Mouse (Mus musculus) CH12.LX (cell line): Measurements from ENCODE around the gene Fam219a.
A peak's percentile ranks its signal among the peaks of the same experiment; 100 is the strongest.

Experiments
- BHLHE40 ChIP-seq: IDR thresholded peaks from 2 replicates; pipeline ENCODE4 v1.6.1; 2011; ENCODE audit warnings: mild to moderate bottlenecking, low read depth, low read length, improper control_type of control experiment
- CHD1 ChIP-seq: IDR thresholded peaks from 2 replicates; pipeline ENCODE4 v1.6.1; 2012; ENCODE audit warnings: low read depth, low read length, improper control_type of control experiment, inconsistent platforms
- CTCF ChIP-seq, 2 experiments: IDR thresholded peaks in 1 of 2; conservative IDR thresholded peaks in 1 of 2; 2 replicates each; pipeline ENCODE4 v1.5.1; 2011 to 2012; ENCODE audit warnings: low read depth in 2 of 2, low read length in 2 of 2, improper control_type of control experiment in 1 of 2, inconsistent platforms in 1 of 2, mild to moderate bottlenecking in 1 of 2, moderate library complexity in 1 of 2
- EP300 ChIP-seq: IDR thresholded peaks from 2 replicates; pipeline ENCODE4 v1.6.1; 2011; ENCODE audit warnings: low read length, improper control_type of control experiment
- HCFC1 ChIP-seq: IDR thresholded peaks from 2 replicates; pipeline ENCODE4 v1.6.1; 2012; ENCODE audit warnings: low read depth, mild to moderate bottlenecking, inconsistent platforms, low read length, improper control_type of control experiment
- JUND ChIP-seq: conservative IDR thresholded peaks from 2 replicates; pipeline ENCODE4 v1.6.1; 2011; ENCODE audit warnings: low read depth, low read length, improper control_type of control experiment
- MAX ChIP-seq: IDR thresholded peaks from 2 replicates; pipeline ENCODE4 v1.6.1; 2011; ENCODE audit warnings: low read length, improper control_type of control experiment
- NRF1 ChIP-seq: IDR thresholded peaks from 2 replicates; pipeline ENCODE4 v1.6.1; 2014; ENCODE audit warnings: low read depth, mild to moderate bottlenecking, inconsistent platforms, low read length, improper control_type of control experiment, moderate library complexity
- POLR2A ChIP-seq: IDR thresholded peaks from 2 replicates; pipeline ENCODE4 v1.6.1; 2011; ENCODE audit warnings: low read depth, mild to moderate bottlenecking, improper control_type of control experiment, low read length
- SIN3A ChIP-seq: IDR thresholded peaks from 2 replicates; pipeline ENCODE4 v1.6.1; 2012; ENCODE audit warnings: low read length, improper control_type of control experiment, inconsistent platforms
- TBP ChIP-seq: conservative IDR thresholded peaks from 2 replicates; pipeline ENCODE4 v1.6.1; 2011; ENCODE audit warnings: low read depth, low read length, improper control_type of control experiment
- USF1 ChIP-seq: IDR thresholded peaks from 2 replicates; pipeline ENCODE4 v1.6.1; 2014; ENCODE audit warnings: low read depth, mild to moderate bottlenecking, inconsistent platforms, low read length, improper control_type of control experiment
- USF2 ChIP-seq: conservative IDR thresholded peaks from 2 replicates; pipeline ENCODE4 v1.6.1; 2011; ENCODE audit warnings: low read depth, low read length, improper control_type of control experiment
- ZMIZ1 ChIP-seq: IDR thresholded peaks from 2 replicates; pipeline ENCODE4 v1.6.1; 2012; ENCODE audit warnings: low read depth, mild to moderate bottlenecking, inconsistent platforms, low read length, improper control_type of control experiment

- TF ChIP-seq CTCF (conservative IDR thresholded peaks at IDR 0.05 in 1 of 2, IDR thresholded peaks at IDR 0.05 in 1 of 2; ENCODE audit: low read depth in 2 of 2, low read length in 2 of 2) (peak; percentile 23 to 74; a peak in 2 of 4 replicates), EP300 (no peak), MAX (no peak), JUND (no peak), BHLHE40 (no peak), NRF1 (no peak), ZMIZ1 (no peak), POLR2A (no peak), TBP (no peak), USF1 (no peak), HCFC1 (no peak), USF2 (no peak), SIN3A (no peak), CHD1 (no peak)
Measured at GRCm38 (mm10) chr4:41468396-41469080, 100.8 kb downstream of the Fam219a start.
